Mouse (Mus musculus) hematopoietic stem cell, adult 5-6 weeks (primary cell): ENCODE measurements around the gene Hvcn1. TPM values are rescaled to one million over a fixed set of nuclear protein-coding genes. Genes with fewer than 3 reads are reported as not detected.
"Not testable (repeated sequence)": the region's sequence is repeated elsewhere in the genome, so short reads cannot be mapped to it uniquely, and the experiment has no call there.

Source experiments
- ATAC-seq, 2 experiments: fragments of 125-278 bp in 1 of 2; replicated peaks in 1 of 2; 2 replicates each; pipeline ENCODE4 v1.8.0; 2016 to 2017; ENCODE audit warnings: inconsistent platforms in 2 of 2, mild to moderate bottlenecking in 2 of 2, moderate number of reproducible peaks in 2 of 2, low read depth in 1 of 2, moderate TSS enrichment in 1 of 2; ENCODE audit not compliant: low FRiP score in 2 of 2, poor library complexity in 2 of 2, severe bottlenecking in 2 of 2, insufficient read depth in 1 of 2, low TSS enrichment in 1 of 2
- total RNA-seq: library from RNA; stranded (forward); fragments of 172-1452, 232-1000 nt; gene quantifications from 2 replicates; pipeline ENCODE4 v1.2.3, GENCODE M21; 2017

Gene Hvcn1
- total RNA-seq, 1 experiment from 2014 or later: 9.6 TPM

- ATAC-seq: no peak
Measured at GRCm38 (mm10) chr5:122191269-122192063, 15.1 kb upstream of the Hvcn1 start.

GRCm38 (mm10) chr5:122192347-122192746 lies 14.3 kb upstream of the Hvcn1 start:
- ATAC-seq: no peak

GRCm38 (mm10) chr5:122200872-122201271 lies 5.7 kb upstream of the Hvcn1 start:
- no peak for ATAC-seq

GRCm38 (mm10) chr5:122201904-122202303 lies 4.7 kb upstream of the Hvcn1 start:
- no peak for ATAC-seq

- peak; percentile 27 to 43; a peak in 1 of 4 replicates for ATAC-seq
Measured at GRCm38 (mm10) chr5:122204180-122204579, 2.4 kb upstream of the Hvcn1 start.

- no peak for ATAC-seq
Measured at GRCm38 (mm10) chr5:122208909-122209308, 2.3 kb downstream of the Hvcn1 start.

- peak; percentile 40 to 63 for ATAC-seq
Measured at GRCm38 (mm10) chr5:122209591-122210368, 3.2 kb downstream of the Hvcn1 start.

- peak in 1 of 2 experiments; percentile 37; a peak in 1 of 4 replicates for ATAC-seq
Measured at GRCm38 (mm10) chr5:122210890-122211289, 4.3 kb downstream of the Hvcn1 start.

- ATAC-seq: no peak
Measured at GRCm38 (mm10) chr5:122212125-122212524, 5.5 kb downstream of the Hvcn1 start.

- ATAC-seq: not testable (repeated sequence)
Measured at GRCm38 (mm10) chr5:122212820-122213219, 6.2 kb downstream of the Hvcn1 start.

GRCm38 (mm10) chr5:122213861-122214260 lies 7.3 kb downstream of the Hvcn1 start:
- no peak for ATAC-seq

GRCm38 (mm10) chr5:122217636-122218035 lies 11.0 kb downstream of the Hvcn1 start:
- ATAC-seq: no peak

GRCm38 (mm10) chr5:122218109-122218905 lies 11.7 kb downstream of the Hvcn1 start:
- no peak for ATAC-seq

GRCm38 (mm10) chr5:122218928-122219327 lies 12.3 kb downstream of the Hvcn1 start:
- ATAC-seq: no peak

GRCm38 (mm10) chr5:122219655-122220629 lies 13.3 kb downstream of the Hvcn1 start:
- ATAC-seq: peak; percentile 70 to 81

GRCm38 (mm10) chr5:122221085-122221484 lies 14.5 kb downstream of the Hvcn1 start:
- ATAC-seq: no peak

GRCm38 (mm10) chr5:122224291-122224690 lies 17.7 kb downstream of the Hvcn1 start:
- ATAC-seq: no peak
